13 mouse cellular contexts compared by ENCODE assay signal in genomic region chr11:40572953-40573757, GRCm38 (mm10).
A peak's percentile ranks its signal among the peaks of the same experiment; 100 is the strongest.
DNase-seq lines count a peak whose midpoint lies in the region; ATAC-seq and TF ChIP-seq lines count a peak whose summit lies in the region.
"Had no signal": no experiment of that assay in that cellular context is flagged by ENCODE, and none has a peak within 500 bp of the region (broad histone marks: within the 10 kb centered on the region; RNA-seq: fewer than 3 reads in every experiment).

No protein-coding gene starts in this region.

- H3K9ac ChIP-seq in heart, embryonic 15.5 days: no peak overlapping the region
- H3K9ac ChIP-seq in hindbrain, embryonic 11.5 days (ENCODE audit: low read depth, low read length): no peak overlapping the region
- no peak overlapping the region for H3K9ac ChIP-seq in midbrain, embryonic 15.5 days
- H3K9ac ChIP-seq: liver, embryonic 14.5 days had no signal

- intact Hi-C loops in heart, postnatal 10 days (cut with DNase I): no loop called here

- TF ChIP-seq CTCF in cortical plate, adult 2 months (IDR thresholded peaks at IDR 0.05; ENCODE audit: extremely low read depth, insufficient read depth, low read length): no peak

- no peak for DNase-seq in heart, postnatal 10 days
- DNase-seq in hindbrain, embryonic 11.5 days (ENCODE audit: low spot score): peak; percentile 38
- no peak for DNase-seq in liver
- DNase-seq in layer of hippocampus, adult 11-12 months (ENCODE audit: low spot score): no peak
- DNase-seq: cerebellum, adult 11-12 months; heart, adult 18-20 months; thymus, adult 2 months had no signal

- no peak overlapping the region for H3K4me3 ChIP-seq in heart, embryonic 15.5 days
- no peak overlapping the region for H3K4me3 ChIP-seq in cortical plate, adult 2 months (ENCODE audit: insufficient read depth, low read length)
- H3K4me3 ChIP-seq in hindbrain, embryonic 11.5 days (ENCODE audit: low read depth, low read length): no peak overlapping the region
- no peak overlapping the region for H3K4me3 ChIP-seq in midbrain, embryonic 15.5 days
- H3K4me3 ChIP-seq: megakaryocyte, embryonic 14.5 days had no signal

- ATAC-seq in heart, embryonic 15.5 days (replicated peaks; ENCODE audit: insufficient number of reproducible peaks, insufficient read depth, low FRiP score, low read depth): no peak
- ATAC-seq in hindbrain, embryonic 11.5 days (ENCODE audit: low FRiP score): peak; percentile 84
- no peak for ATAC-seq in midbrain, embryonic 15.5 days (replicated peaks)
- no peak for ATAC-seq in activated CD4-positive, CD25-positive, alpha-beta regulatory T cell, adult 4 months

- no peaks in the 10 kb centered on the region for H3K9me3 ChIP-seq in heart, embryonic 15.5 days (replicated peaks)
- H3K9me3 ChIP-seq in hindbrain, embryonic 11.5 days (ENCODE audit: control insufficient read depth, low read length): no peaks in the 10 kb centered on the region
- no peaks in the 10 kb centered on the region for H3K9me3 ChIP-seq in midbrain, embryonic 15.5 days

- H3K27me3 ChIP-seq in heart, embryonic 15.5 days: no peaks in the 10 kb centered on the region
- no peaks in the 10 kb centered on the region for H3K27me3 ChIP-seq in hindbrain, embryonic 11.5 days (ENCODE audit: control insufficient read depth, insufficient read depth, low read length)
- no peaks in the 10 kb centered on the region for H3K27me3 ChIP-seq in midbrain, embryonic 15.5 days (replicated peaks)
- H3K27me3 ChIP-seq: megakaryocyte, embryonic 14.5 days had no signal

- H3K4me1 ChIP-seq in heart, embryonic 15.5 days (replicated peaks): no peaks in the 10 kb centered on the region
- H3K4me1 ChIP-seq in cortical plate, adult 2 months (ENCODE audit: control insufficient read depth, insufficient read depth, low read length): peaks cover 9% of the 10 kb centered on the region
- no peaks in the 10 kb centered on the region for H3K4me1 ChIP-seq in hindbrain, embryonic 11.5 days (replicated peaks; ENCODE audit: control insufficient read depth, insufficient read depth, low read length)
- peaks cover 6% of the 10 kb centered on the region for H3K4me1 ChIP-seq in midbrain, embryonic 15.5 days
- H3K4me1 ChIP-seq: megakaryocyte, embryonic 14.5 days had no signal

- H3K36me3 ChIP-seq in heart, embryonic 15.5 days: no peaks in the 10 kb centered on the region
- H3K36me3 ChIP-seq in hindbrain, embryonic 11.5 days (ENCODE audit: control insufficient read depth, insufficient read depth, low read length): no peaks in the 10 kb centered on the region
- no peaks in the 10 kb centered on the region for H3K36me3 ChIP-seq in midbrain, embryonic 15.5 days (replicated peaks)

- no peak for TF ChIP-seq POLR2A in cortical plate, adult 2 months (IDR thresholded peaks at IDR 0.05; ENCODE audit: extremely low read depth, insufficient read depth, low read length)

- 0 out of 2 replicates have a peak overlapping the region, but pooled peaks have one; percentile 15 for H3K4me2 ChIP-seq in heart, embryonic 15.5 days
- no peak overlapping the region; the same call in 1 of the 2 replicates for H3K4me2 ChIP-seq in hindbrain, embryonic 11.5 days (replicated peaks; ENCODE audit: low read depth, low read length)
- peak overlapping the region; percentile 7; the same call in 1 of the 2 replicates for H3K4me2 ChIP-seq in midbrain, embryonic 15.5 days

- 25% methylated on average over 12 of the region's 12 CpGs for WGBS in heart, embryonic 15.5 days
- WGBS in hindbrain, embryonic 11.5 days: 11% methylated on average over 12 of the region's 12 CpGs
- WGBS in midbrain, embryonic 15.5 days: 17% methylated on average over 12 of the region's 12 CpGs

- H3K27ac ChIP-seq in heart, embryonic 15.5 days: no peak overlapping the region
- peak overlapping the region; percentile 5; the same call in 1 of the 2 replicates for H3K27ac ChIP-seq in cortical plate, adult 2 months (ENCODE audit: insufficient read depth, low read length)
- H3K27ac ChIP-seq in hindbrain, embryonic 11.5 days (ENCODE audit: low read depth, low read length): no peak overlapping the region; the same call in 1 of the 2 replicates
- no peak overlapping the region for H3K27ac ChIP-seq in midbrain, embryonic 15.5 days
- H3K27ac ChIP-seq: liver, embryonic 14.5 days had no signal
